Mouse (Mus musculus): ENCODE measurements around the gene Mlxipl.
A peak's percentile ranks its signal among the peaks of the same experiment; 100 is the strongest.
"Not testable (repeated sequence)": the region's sequence is repeated elsewhere in the genome, so short reads cannot be mapped to it uniquely, and the experiment has no call there.

Mlxipl gene

GRCm38 (mm10) chr5:135089653-135090052 lies at the start of gene Mlxipl:
Gene Mlxipl (plus strand): TSS chr5:135089890.
- DNase-seq, result peak; percentile 23

- DNase-seq, result no peak
Measured at GRCm38 (mm10) chr5:135040059-135040458, 49.6 kb upstream of the Mlxipl start.

- no peak for DNase-seq
Measured at GRCm38 (mm10) chr5:135040777-135041176, 48.9 kb upstream of the Mlxipl start.

- DNase-seq, result no peak
Measured at GRCm38 (mm10) chr5:135042105-135042788, 47.4 kb upstream of the Mlxipl start.

GRCm38 (mm10) chr5:135044575-135044974 lies 45.1 kb upstream of the Mlxipl start:
- no peak for DNase-seq

- no peak for DNase-seq
Measured at GRCm38 (mm10) chr5:135048539-135048938, 41.2 kb upstream of the Mlxipl start.

- DNase-seq, result not testable (repeated sequence)
Measured at GRCm38 (mm10) chr5:135049268-135049667, 40.4 kb upstream of the Mlxipl start.

- no peak for DNase-seq
Measured at GRCm38 (mm10) chr5:135053356-135053755, 36.3 kb upstream of the Mlxipl start.

GRCm38 (mm10) chr5:135063629-135064381 lies 25.9 kb upstream of the Mlxipl start, which contains the start of gene Dnajc30:
Gene Dnajc30 (plus strand): TSS chr5:135064202.
- DNase-seq, result peak; percentile 99

- no peak for DNase-seq
Measured at GRCm38 (mm10) chr5:135064382-135064766, 25.3 kb upstream of the Mlxipl start.

- not testable (repeated sequence) for DNase-seq
Measured at GRCm38 (mm10) chr5:135064909-135065446, 24.7 kb upstream of the Mlxipl start, which contains the start of gene Bud23. Gene Bud23 (minus strand): TSS chr5:135064959.

- DNase-seq, result no peak
Measured at GRCm38 (mm10) chr5:135066008-135066407, 23.7 kb upstream of the Mlxipl start.

GRCm38 (mm10) chr5:135070448-135070847 lies 19.2 kb upstream of the Mlxipl start:
- DNase-seq, result no peak

GRCm38 (mm10) chr5:135072061-135072460 lies 17.6 kb upstream of the Mlxipl start:
- DNase-seq, result no peak

GRCm38 (mm10) chr5:135072720-135073119 lies 17.0 kb upstream of the Mlxipl start:
- no peak for DNase-seq

- DNase-seq, result peak; percentile 23
Measured at GRCm38 (mm10) chr5:135073349-135074150, 16.1 kb upstream of the Mlxipl start.

- no peak for DNase-seq
Measured at GRCm38 (mm10) chr5:135075655-135076054, 14.0 kb upstream of the Mlxipl start.

GRCm38 (mm10) chr5:135076368-135076767 lies 13.3 kb upstream of the Mlxipl start:
- no peak for DNase-seq

- peak; percentile 63 for DNase-seq
Measured at GRCm38 (mm10) chr5:135076931-135077505, 12.7 kb upstream of the Mlxipl start.

- DNase-seq, result peak; percentile 93
Measured at GRCm38 (mm10) chr5:135077564-135078481, 11.9 kb upstream of the Mlxipl start, which contains the start of gene Vps37d. Gene Vps37d (minus strand): TSS chr5:135078266.

- DNase-seq, result no peak
Measured at GRCm38 (mm10) chr5:135078482-135078810, 11.2 kb upstream of the Mlxipl start.
